Mouse (Mus musculus): ENCODE measurements around the gene Sae1. TPM values are rescaled to one million over a fixed set of nuclear protein-coding genes. Genes with fewer than 3 reads are reported as not detected.

Sae1 gene
- polyA plus RNA-seq, 1 experiment from 2014 or later, result 437 TPM

DNA sequence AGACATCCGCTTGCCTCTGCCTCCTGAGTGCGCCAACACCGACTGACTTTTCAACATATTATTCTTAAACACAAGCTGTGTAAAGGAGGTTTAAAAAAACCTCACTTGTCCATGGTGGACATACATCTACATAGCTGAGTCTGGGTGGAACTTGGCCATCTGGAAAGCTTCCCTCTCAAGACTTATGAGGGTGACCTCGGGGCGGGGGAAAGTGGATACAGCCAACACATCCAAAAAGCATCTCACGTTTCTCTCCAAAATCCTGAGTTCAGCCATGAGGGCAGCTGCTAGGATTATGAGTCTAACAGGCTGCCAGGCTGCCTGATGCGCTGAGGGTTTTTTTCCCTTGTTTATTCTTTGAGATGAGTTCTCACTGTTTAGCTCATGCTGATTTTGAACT lies 62.9 kb downstream of the Sae1 start:
- Histone ChIP-seq H3K36me3 (ENCODE audit: control insufficient read depth, insufficient read depth, low read length) (peaks cover 3% of the 10 kb centered on the region; the same call in 1 of the 2 replicates), H3K27ac (ENCODE audit: low read depth, low read length) (no peak overlapping the region), H3K27me3 (ENCODE audit: control insufficient read depth, insufficient read depth, low read length) (no peaks in the 10 kb centered on the region), H3K4me3 (ENCODE audit: low read depth, low read length) (no peak overlapping the region), H3K9me3 (ENCODE audit: control insufficient read depth, low read length) (no peaks in the 10 kb centered on the region), H3K4me1 (replicated peaks; ENCODE audit: control insufficient read depth, insufficient read depth, low read length) (peaks cover 2% of the 10 kb centered on the region; the same call in 1 of the 2 replicates), H3K4me2 (ENCODE audit: low read depth, low read length, severe bottlenecking) (no peak overlapping the region), H3K9ac (ENCODE audit: low read length) (no peak overlapping the region)
- 95% methylated on average over 7 of the region's 7 CpGs for WGBS
- ATAC-seq (replicated peaks; ENCODE audit: low FRiP score), result no peak
- DNase-seq (ENCODE audit: low spot score), result no peak

DNA sequence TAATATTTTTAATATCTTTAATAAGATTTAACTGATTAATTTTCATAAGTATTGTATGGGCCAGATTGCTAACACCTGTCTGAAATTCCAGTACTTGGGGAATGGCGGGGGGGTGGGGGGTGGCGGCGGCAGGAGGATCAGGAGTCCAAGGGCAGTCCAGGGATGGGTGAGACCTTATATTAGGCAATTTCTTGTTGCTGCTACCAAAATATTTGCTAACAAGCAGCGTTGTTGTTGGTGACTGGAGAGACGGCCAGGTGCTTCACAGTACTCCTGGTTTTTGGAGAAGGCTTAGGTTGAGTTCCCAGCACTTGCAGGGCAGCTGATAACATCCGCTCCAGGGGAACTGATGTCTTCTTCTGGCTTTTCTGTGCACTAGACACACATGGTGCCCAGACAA lies 67.1 kb downstream of the Sae1 start:
- Histone ChIP-seq H3K9me3 (ENCODE audit: control insufficient read depth, low read length) (no peaks in the 10 kb centered on the region), H3K27ac (ENCODE audit: low read depth, low read length) (no peak overlapping the region), H3K4me1 (replicated peaks; ENCODE audit: control insufficient read depth, insufficient read depth, low read length) (no peaks in the 10 kb centered on the region), H3K27me3 (ENCODE audit: control insufficient read depth, insufficient read depth, low read length) (no peaks in the 10 kb centered on the region), H3K4me2 (ENCODE audit: low read depth, low read length, severe bottlenecking) (no peak overlapping the region), H3K4me3 (ENCODE audit: low read depth, low read length) (no peak overlapping the region), H3K36me3 (ENCODE audit: control insufficient read depth, insufficient read depth, low read length) (no peaks in the 10 kb centered on the region; the same call in 1 of the 2 replicates), H3K9ac (ENCODE audit: low read length) (no peak overlapping the region)
- ATAC-seq (replicated peaks; ENCODE audit: low FRiP score) (no peak), DNase-seq (ENCODE audit: low spot score) (no peak)
- WGBS, result 88% methylated on average over 6 of the region's 6 CpGs

- H3K4me1 ChIP-seq (replicated peaks; ENCODE audit: control insufficient read depth, insufficient read depth, low read length), result no peaks in the 10 kb centered on the region
- H3K4me3 ChIP-seq (ENCODE audit: low read depth, low read length), result no peak overlapping the region
- ATAC-seq (replicated peaks; ENCODE audit: low FRiP score), result no peak
- DNase-seq (ENCODE audit: low spot score), result no peak
- no peaks in the 10 kb centered on the region for H3K27me3 ChIP-seq (ENCODE audit: control insufficient read depth, insufficient read depth, low read length)
- no peak overlapping the region for H3K4me2 ChIP-seq (ENCODE audit: low read depth, low read length, severe bottlenecking)
- no peaks in the 10 kb centered on the region for H3K9me3 ChIP-seq (ENCODE audit: control insufficient read depth, low read length)
- H3K27ac ChIP-seq (ENCODE audit: low read depth, low read length), result no peak overlapping the region
- no peaks in the 10 kb centered on the region for H3K36me3 ChIP-seq (ENCODE audit: control insufficient read depth, insufficient read depth, low read length)
- 92% methylated on average over 4 of the region's 4 CpGs for WGBS
- H3K9ac ChIP-seq (ENCODE audit: low read length), result no peak overlapping the region
These were observed 68.4 kb downstream of the Sae1 start for GRCm38 (mm10) chr7:16319216-16319615.

DNA sequence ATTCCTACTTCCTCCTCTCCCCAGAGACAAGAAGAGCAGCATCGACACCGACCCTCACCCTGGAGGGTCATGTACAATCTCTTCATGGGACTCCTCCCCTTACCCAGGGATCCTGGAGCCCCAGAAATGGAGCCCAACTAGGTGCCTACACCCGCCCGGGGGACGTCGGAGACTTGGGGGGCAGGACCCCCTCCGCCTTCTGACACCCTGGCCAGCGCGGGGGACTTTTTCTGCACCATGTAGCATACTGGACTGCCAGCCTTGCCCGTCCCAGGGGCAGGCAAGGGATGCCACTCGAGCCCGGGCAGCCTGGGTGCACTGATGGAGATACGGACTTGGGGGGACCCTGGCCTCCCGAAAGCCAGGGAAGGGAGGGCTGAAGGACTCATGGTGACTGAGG lies 70.5 kb downstream of the Sae1 start:
- Histone ChIP-seq H3K9me3 (ENCODE audit: control insufficient read depth, low read length) (no peaks in the 10 kb centered on the region), H3K36me3 (ENCODE audit: control insufficient read depth, insufficient read depth, low read length) (no peaks in the 10 kb centered on the region), H3K27me3 (ENCODE audit: control insufficient read depth, insufficient read depth, low read length) (no peaks in the 10 kb centered on the region), H3K27ac (ENCODE audit: low read depth, low read length) (no peak overlapping the region), H3K9ac (ENCODE audit: low read length) (no peak overlapping the region), H3K4me1 (replicated peaks; ENCODE audit: control insufficient read depth, insufficient read depth, low read length) (peaks cover 3% of the 10 kb centered on the region), H3K4me3 (ENCODE audit: low read depth, low read length) (no peak overlapping the region), H3K4me2 (ENCODE audit: low read depth, low read length, severe bottlenecking) (no peak overlapping the region)
- peak; percentile 51 for DNase-seq (ENCODE audit: low spot score)
- no peak for ATAC-seq (replicated peaks; ENCODE audit: low FRiP score)
- WGBS, result 87% methylated on average over 14 of the region's 14 CpGs

- no peaks in the 10 kb centered on the region for H3K9me3 ChIP-seq (ENCODE audit: control insufficient read depth, low read length)
- H3K9ac ChIP-seq (ENCODE audit: low read length), result no peak overlapping the region
- no peak overlapping the region for H3K4me3 ChIP-seq (ENCODE audit: low read depth, low read length)
- H3K4me1 ChIP-seq (replicated peaks; ENCODE audit: control insufficient read depth, insufficient read depth, low read length), result peaks cover 14% of the 10 kb centered on the region
- no peaks in the 10 kb centered on the region for H3K36me3 ChIP-seq (ENCODE audit: control insufficient read depth, insufficient read depth, low read length)
- DNase-seq (ENCODE audit: low spot score) (no peak), ATAC-seq (replicated peaks; ENCODE audit: low FRiP score) (no peak)
- H3K27ac ChIP-seq (ENCODE audit: low read depth, low read length), result no peak overlapping the region
- 69% methylated on average over 4 of the region's 4 CpGs for WGBS
- H3K27me3 ChIP-seq (ENCODE audit: control insufficient read depth, insufficient read depth, low read length), result no peaks in the 10 kb centered on the region
- H3K4me2 ChIP-seq (ENCODE audit: low read depth, low read length, severe bottlenecking), result no peak overlapping the region
These were observed 72.3 kb downstream of the Sae1 start for GRCm38 (mm10) chr7:16315222-16315759.

- no peaks in the 10 kb centered on the region for H3K9me3 ChIP-seq (ENCODE audit: control insufficient read depth, low read length)
- H3K9ac ChIP-seq (ENCODE audit: low read length), result peak overlapping the region; percentile 86
- H3K4me3 ChIP-seq (ENCODE audit: low read depth, low read length), result peak overlapping the region; percentile 67
- ATAC-seq (replicated peaks; ENCODE audit: low FRiP score) (peak; percentile 32; the same call in 1 of the 2 replicates), DNase-seq (ENCODE audit: low spot score) (no peak)
- H3K36me3 ChIP-seq (ENCODE audit: control insufficient read depth, insufficient read depth, low read length), result no peaks in the 10 kb centered on the region
- H3K4me2 ChIP-seq (ENCODE audit: low read depth, low read length, severe bottlenecking), result peak overlapping the region; percentile 99
- peaks cover 21% of the 10 kb centered on the region for H3K4me1 ChIP-seq (replicated peaks; ENCODE audit: control insufficient read depth, insufficient read depth, low read length)
- 7% methylated on average over 13 of the region's 13 CpGs for WGBS
- H3K27ac ChIP-seq (ENCODE audit: low read depth, low read length), result peak overlapping the region; percentile 88
- no peaks in the 10 kb centered on the region for H3K27me3 ChIP-seq (ENCODE audit: control insufficient read depth, insufficient read depth, low read length)
These were observed 73.3 kb downstream of the Sae1 start for GRCm38 (mm10) chr7:16314221-16314775.

GRCm38 (mm10) chr7:16313481-16314220 lies 74.0 kb downstream of the Sae1 start:
- peak overlapping the region; percentile 86 for H3K9ac ChIP-seq (ENCODE audit: low read length)
- H3K4me2 ChIP-seq (ENCODE audit: low read depth, low read length, severe bottlenecking), result peak overlapping the region; percentile 99
- H3K9me3 ChIP-seq (ENCODE audit: control insufficient read depth, low read length), result no peaks in the 10 kb centered on the region
- ATAC-seq (replicated peaks; ENCODE audit: low FRiP score) (peak; percentile 63), DNase-seq (ENCODE audit: low spot score) (peak; percentile 89)
- H3K27ac ChIP-seq (ENCODE audit: low read depth, low read length), result peak overlapping the region; percentile 88
- H3K4me1 ChIP-seq (replicated peaks; ENCODE audit: control insufficient read depth, insufficient read depth, low read length), result peaks cover 27% of the 10 kb centered on the region
- peak overlapping the region; percentile 67 for H3K4me3 ChIP-seq (ENCODE audit: low read depth, low read length)
- 1% methylated on average over 56 of the region's 66 CpGs for WGBS
- H3K27me3 ChIP-seq (ENCODE audit: control insufficient read depth, insufficient read depth, low read length), result no peaks in the 10 kb centered on the region
- H3K36me3 ChIP-seq (ENCODE audit: control insufficient read depth, insufficient read depth, low read length), result no peaks in the 10 kb centered on the region

GRCm38 (mm10) chr7:16312672-16313311 lies 74.8 kb downstream of the Sae1 start:
- H3K9ac ChIP-seq (ENCODE audit: low read length), result peak overlapping the region; percentile 92
- ATAC-seq (replicated peaks; ENCODE audit: low FRiP score) (peak; percentile 37), DNase-seq (ENCODE audit: low spot score) (peak; percentile 77)
- peaks cover 28% of the 10 kb centered on the region for H3K4me1 ChIP-seq (replicated peaks; ENCODE audit: control insufficient read depth, insufficient read depth, low read length)
- H3K4me3 ChIP-seq (ENCODE audit: low read depth, low read length), result peak overlapping the region; percentile 67
- H3K36me3 ChIP-seq (ENCODE audit: control insufficient read depth, insufficient read depth, low read length), result no peaks in the 10 kb centered on the region
- H3K4me2 ChIP-seq (ENCODE audit: low read depth, low read length, severe bottlenecking), result peak overlapping the region; percentile 99
- 2% methylated on average over 11 of the region's 12 CpGs for WGBS
- peak overlapping the region; percentile 88 for H3K27ac ChIP-seq (ENCODE audit: low read depth, low read length)
- H3K27me3 ChIP-seq (ENCODE audit: control insufficient read depth, insufficient read depth, low read length), result no peaks in the 10 kb centered on the region
- no peaks in the 10 kb centered on the region for H3K9me3 ChIP-seq (ENCODE audit: control insufficient read depth, low read length)
